Mouse (Mus musculus): ENCODE measurements around the gene Pde8b. TPM values are rescaled to one million over a fixed set of nuclear protein-coding genes. Genes with fewer than 3 reads are reported as not detected.

The Pde8b gene
- 0.52 and 0.66 TPM in 2 replicates for polyA plus RNA-seq (2016; fragmentation: Nextera tagmentation; extraction: Ambion mirVana)

DNA sequence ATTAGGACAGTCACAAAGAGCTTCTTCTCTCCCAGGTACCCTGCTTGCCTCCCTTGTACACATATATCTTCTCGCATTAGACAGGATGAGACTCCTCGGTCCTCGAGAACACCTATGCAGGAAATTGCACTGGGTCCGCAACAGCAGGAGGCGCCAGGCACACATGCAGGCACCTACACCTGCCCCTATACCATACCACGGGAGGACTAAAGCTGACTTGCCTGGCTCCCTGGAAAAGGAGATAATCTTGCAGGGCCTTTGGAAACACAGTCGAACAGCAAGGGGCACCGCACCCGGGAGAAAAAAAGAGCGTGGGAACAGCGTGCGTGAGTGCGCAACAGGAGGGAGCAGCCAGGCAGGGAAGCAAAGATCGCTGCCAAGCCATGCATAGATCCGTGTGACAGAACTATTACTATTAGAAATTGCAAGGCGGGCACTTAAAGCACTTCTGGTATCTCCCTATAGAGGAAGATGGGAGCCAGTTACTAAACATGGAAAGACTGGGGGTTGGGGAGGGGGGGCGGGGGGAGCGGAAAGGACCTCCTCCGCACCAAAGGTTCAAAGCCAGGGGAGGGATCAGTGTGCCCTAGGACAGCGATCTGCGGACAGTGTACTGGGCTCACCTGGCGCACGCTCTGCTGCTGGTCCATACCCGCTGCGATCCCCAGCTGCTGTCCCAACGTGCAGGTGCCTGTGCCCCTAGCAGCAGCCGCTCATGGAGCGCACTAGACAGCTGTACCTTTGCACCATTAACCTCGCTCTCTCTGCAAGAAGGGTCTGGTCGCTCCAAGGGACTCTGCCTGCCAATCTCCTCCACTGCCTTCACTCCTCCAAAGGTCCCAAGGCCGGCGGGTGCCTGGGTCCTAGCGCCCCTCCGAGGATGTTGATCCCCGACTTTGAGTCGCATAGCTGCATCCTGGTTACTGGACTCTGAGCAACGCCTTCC lies at the start of gene Pde8b:
TSS of gene Pde8b (minus strand) at position 826 of the 946 bp plus-strand sequence.
- Histone ChIP-seq H3K4me2 (peak within 1 kb of the TSS; percentile 53), H3K4me3 (peak within 1 kb of the TSS; percentile 8), H3K4me1 (0 out of 2 replicates have a peak, but pooled peaks cover 6% of the 10 kb centered on the region), H3K9ac (no peak within 1 kb of the TSS), H3K27me3 (replicated peaks) (peaks cover 43% of the 10 kb centered on the region), H3K9me3 (replicated peaks) (no peaks in the 10 kb centered on the region), H3K27ac (no peak within 1 kb of the TSS), H3K36me3 (no peaks in the 10 kb centered on the region)
- ATAC-seq, result no peak
- WGBS (ENCODE audit: insufficient replicate concordance), result 8% methylated on average over 37 of the region's 37 CpGs

DNA sequence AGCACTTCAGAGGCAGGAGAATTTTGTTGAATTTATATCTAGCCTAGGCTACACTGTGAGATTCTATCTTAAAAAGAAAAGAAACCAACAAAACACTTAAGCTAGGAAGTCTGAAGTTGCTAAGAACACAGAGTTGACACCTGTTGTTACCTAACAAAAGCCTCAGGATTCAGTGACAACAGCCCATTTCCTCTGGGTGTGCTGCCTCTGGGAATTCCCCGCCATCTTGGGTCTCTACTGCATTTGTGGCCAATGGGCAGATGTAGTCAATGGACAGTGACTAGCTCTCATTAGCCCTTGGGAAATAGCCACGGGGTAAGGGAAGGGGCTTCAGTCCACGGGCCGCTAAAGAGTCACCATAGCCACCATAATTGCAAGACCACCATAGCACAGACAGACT lies 41.8 kb upstream of the Pde8b start:
- no peaks in the 10 kb centered on the region for H3K36me3 ChIP-seq
- no peaks in the 10 kb centered on the region; the same call in 1 of the 2 replicates for H3K27me3 ChIP-seq (replicated peaks)
- no peak for ATAC-seq
- no peak overlapping the region for H3K27ac ChIP-seq
- H3K9ac ChIP-seq, result no peak overlapping the region
- no peak overlapping the region for H3K4me2 ChIP-seq
- WGBS (ENCODE audit: insufficient replicate concordance), result 64% methylated on average over 4 of the region's 4 CpGs
- no peaks in the 10 kb centered on the region for H3K9me3 ChIP-seq (replicated peaks)
- H3K4me3 ChIP-seq, result no peak overlapping the region
- H3K4me1 ChIP-seq, result no peaks in the 10 kb centered on the region

DNA sequence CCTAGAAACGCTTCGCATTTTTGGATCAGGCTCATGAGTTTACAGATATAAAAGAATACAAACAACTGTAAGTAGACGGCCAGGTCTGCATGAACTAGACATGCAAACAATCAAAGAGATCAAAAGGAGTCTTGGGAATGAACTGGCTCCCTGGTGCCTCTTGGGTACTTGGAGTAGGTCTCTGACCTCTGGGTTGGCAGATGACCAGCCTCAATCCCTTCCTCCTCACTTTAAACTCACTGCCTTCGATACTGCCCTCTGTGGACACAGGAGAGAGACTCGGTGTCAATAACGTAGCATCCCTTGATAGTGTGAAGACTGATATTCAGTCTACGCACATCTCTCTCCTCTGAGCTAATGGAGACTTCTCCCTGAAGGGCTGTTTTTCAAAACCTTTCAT lies 37.9 kb upstream of the Pde8b start:
- Histone ChIP-seq H3K4me1 (no peaks in the 10 kb centered on the region), H3K27ac (no peak overlapping the region), H3K9me3 (replicated peaks) (no peaks in the 10 kb centered on the region), H3K4me3 (no peak overlapping the region), H3K27me3 (replicated peaks) (no peaks in the 10 kb centered on the region; the same call in 1 of the 2 replicates), H3K4me2 (no peak overlapping the region), H3K9ac (no peak overlapping the region), H3K36me3 (no peaks in the 10 kb centered on the region)
- ATAC-seq, result no peak
- WGBS (ENCODE audit: insufficient replicate concordance), result 73% methylated on average over 7 of the region's 7 CpGs

DNA sequence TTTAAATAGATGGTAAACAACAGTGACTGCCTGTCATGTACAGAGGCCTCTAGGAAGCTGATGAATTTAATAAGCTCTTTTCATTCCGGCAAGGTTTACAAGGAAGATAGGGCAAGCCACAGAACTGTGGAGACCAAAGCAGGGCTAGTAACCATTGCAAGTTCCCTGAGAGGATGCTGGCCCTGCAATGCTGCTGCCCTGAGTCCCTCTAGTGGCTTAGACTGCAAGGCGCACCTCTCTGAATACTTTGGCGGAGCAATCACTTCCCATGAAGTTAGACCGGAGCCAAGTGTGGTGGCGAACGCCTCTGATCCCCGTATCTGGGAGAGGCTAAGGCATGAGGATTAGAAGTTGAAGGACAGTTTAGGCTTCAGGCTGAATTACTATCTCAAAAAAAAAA lies 36.9 kb upstream of the Pde8b start:
- Histone ChIP-seq H3K9ac (no peak overlapping the region), H3K4me2 (no peak overlapping the region), H3K4me3 (no peak overlapping the region), H3K9me3 (replicated peaks) (no peaks in the 10 kb centered on the region), H3K36me3 (no peaks in the 10 kb centered on the region), H3K27me3 (replicated peaks) (no peaks in the 10 kb centered on the region; the same call in 1 of the 2 replicates), H3K4me1 (no peaks in the 10 kb centered on the region), H3K27ac (no peak overlapping the region)
- WGBS (ENCODE audit: insufficient replicate concordance), result 10% methylated on average over 7 of the region's 7 CpGs
- no peak for ATAC-seq

DNA sequence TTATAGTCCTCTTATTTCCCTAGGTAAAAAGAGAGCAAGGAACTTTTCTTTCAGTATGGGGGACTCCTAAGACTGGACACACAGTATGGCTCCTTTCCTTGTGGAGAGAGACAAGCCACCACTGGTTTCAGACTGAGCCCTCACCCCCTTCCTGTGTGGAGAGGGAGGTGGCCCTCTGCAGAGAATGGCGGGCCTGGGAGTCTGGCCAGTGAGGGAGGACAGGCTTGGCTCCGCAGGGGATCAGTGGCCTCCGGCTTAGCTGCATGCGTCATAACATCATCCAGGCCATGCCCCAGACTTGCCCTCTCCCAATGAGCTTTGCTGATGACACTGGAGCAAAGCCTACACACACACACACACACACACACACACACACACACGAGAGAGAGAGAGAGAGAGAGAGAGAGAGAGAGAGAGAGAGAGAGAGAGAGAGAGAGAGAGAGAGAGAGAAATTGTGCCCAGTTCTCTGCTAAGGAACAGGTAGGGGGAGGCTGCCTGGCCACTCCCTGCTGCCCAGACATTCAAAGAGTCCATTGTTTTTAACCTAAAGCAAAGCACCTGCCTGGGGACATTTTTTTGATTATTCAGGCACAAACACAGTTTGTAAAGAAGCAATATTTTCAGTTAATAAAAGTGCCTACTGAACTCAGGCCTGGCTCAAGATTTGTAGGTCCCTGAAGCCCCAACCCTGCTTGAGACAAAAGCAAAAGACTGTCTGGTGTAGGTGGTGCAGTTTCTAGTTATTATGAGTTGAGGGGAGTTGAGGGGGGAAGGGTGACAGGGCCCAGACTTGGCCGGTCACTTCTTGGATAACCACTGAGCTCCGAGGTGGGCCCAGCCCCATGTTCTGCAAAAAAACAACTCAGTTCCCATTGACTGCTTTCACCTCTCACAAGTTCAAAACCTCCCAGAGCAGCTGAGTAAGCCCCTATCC lies 31.9 kb upstream of the Pde8b start:
- Histone ChIP-seq H3K9ac (no peak overlapping the region), H3K27me3 (replicated peaks) (no peaks in the 10 kb centered on the region), H3K4me1 (no peaks in the 10 kb centered on the region), H3K4me2 (no peak overlapping the region), H3K9me3 (replicated peaks) (no peaks in the 10 kb centered on the region), H3K36me3 (no peaks in the 10 kb centered on the region), H3K4me3 (no peak overlapping the region), H3K27ac (no peak overlapping the region)
- ATAC-seq, result no peak
- 59% methylated on average over 6 of the region's 7 CpGs for WGBS (ENCODE audit: insufficient replicate concordance)

DNA sequence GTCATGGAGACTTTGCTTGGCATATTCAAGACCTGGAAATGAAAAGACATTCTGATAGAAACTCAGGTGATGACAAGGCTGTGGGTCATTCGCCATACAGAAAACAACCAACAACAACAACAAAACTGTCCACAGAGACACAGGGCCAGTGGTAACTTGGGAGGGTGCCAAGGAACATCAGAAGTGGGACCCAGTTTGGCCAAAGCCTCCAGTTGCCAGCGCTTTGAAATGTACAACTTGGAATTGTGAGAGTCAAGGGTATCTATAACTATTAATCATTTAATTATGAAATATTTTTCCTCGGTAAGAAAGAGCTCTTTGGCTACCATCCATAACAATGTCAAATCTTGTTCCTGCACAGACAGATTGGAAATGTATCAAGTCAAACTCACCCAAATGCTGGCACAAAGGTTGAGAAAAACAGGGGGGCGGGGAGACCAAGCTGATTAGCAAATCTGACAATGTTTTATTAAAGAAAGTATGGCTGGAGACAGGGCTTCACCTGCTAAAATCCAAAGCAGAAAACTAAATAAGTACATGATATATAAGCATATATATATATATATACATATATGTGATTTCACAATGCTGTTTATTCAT lies 28.4 kb upstream of the Pde8b start:
- Histone ChIP-seq H3K4me2 (no peak overlapping the region), H3K9me3 (replicated peaks) (no peaks in the 10 kb centered on the region), H3K27me3 (replicated peaks) (no peaks in the 10 kb centered on the region), H3K9ac (no peak overlapping the region), H3K4me1 (no peaks in the 10 kb centered on the region), H3K36me3 (no peaks in the 10 kb centered on the region), H3K27ac (no peak overlapping the region), H3K4me3 (no peak overlapping the region)
- 68% methylated on average over 4 of the region's 4 CpGs for WGBS (ENCODE audit: insufficient replicate concordance)
- no peak for ATAC-seq

DNA sequence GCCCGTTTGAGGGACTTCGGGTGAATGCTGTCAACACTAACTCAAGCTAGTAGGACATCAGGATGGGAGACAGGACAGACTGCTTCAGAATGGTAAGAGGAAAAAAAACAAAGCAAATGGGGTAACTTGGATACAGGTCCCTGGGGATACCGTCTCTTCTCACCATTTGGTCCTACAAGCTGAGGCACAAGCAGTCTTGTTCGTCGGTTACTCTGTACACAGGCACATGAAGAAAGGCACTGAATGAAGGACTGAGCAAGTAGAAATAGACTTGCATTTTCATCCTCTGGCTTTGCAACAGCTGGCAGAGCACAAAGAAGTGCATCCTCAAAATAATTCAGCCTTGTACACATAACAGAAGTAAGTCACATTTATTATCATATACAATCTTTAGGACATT lies 14.6 kb upstream of the Pde8b start:
- Histone ChIP-seq H3K9me3 (replicated peaks) (no peaks in the 10 kb centered on the region), H3K36me3 (no peaks in the 10 kb centered on the region), H3K9ac (no peak overlapping the region), H3K27me3 (replicated peaks) (no peaks in the 10 kb centered on the region), H3K4me3 (no peak overlapping the region), H3K4me1 (0 out of 2 replicates have a peak, but pooled peaks cover 4% of the 10 kb centered on the region), H3K27ac (no peak overlapping the region), H3K4me2 (no peak overlapping the region)
- no peak for ATAC-seq
- WGBS (ENCODE audit: insufficient replicate concordance), result 69% methylated on average over 5 of the region's 5 CpGs

DNA sequence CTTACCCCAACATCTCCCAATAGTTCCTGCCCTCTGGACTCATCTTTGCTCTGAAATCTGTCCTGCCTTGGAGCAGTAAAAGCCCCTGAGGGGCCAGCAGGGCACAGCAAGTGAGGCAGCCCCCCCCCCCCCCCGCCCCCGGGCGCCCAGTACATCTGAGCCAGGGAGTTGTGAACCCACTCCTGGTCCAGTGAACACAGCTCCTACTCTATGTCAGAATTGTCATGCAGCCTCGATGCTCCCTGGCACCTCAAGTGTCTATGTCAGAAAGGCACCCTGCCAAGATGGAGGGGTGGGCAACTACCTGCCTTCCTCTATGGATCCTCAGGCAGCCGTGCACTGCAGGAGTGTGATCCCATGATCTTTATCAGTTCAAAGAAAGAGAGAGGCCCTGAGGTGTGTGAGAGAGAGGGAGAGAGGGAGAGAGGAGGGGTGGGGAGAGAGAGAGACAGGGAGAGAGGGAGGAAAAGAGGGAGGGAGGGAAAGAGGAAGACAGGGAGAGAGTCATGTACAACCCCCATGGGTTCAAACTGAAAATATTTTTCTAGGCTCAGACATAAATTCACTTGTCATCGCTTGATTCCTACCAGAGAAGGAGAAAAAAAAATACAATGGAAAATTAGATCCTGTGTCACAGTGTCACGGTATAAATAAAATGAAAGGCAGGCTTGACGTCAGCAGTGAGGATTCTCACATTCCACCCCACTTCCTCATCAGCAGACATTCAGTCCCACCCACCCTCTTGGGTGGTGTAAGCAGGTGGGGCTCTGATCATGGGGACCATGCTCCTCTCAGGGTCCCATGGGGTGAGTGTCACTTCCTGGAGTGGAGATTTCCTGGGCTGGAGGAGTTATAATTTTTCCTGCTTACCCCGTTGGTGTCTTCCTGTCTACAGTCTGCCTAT lies 11.0 kb upstream of the Pde8b start:
- 0 out of 2 replicates have a peak, but pooled peaks cover 4% of the 10 kb centered on the region for H3K4me1 ChIP-seq
- H3K9me3 ChIP-seq (replicated peaks), result no peaks in the 10 kb centered on the region
- ATAC-seq, result no peak
- no peak overlapping the region for H3K4me2 ChIP-seq
- H3K9ac ChIP-seq, result no peak overlapping the region
- 59% methylated on average over 9 of the region's 9 CpGs for WGBS (ENCODE audit: insufficient replicate concordance)
- H3K27me3 ChIP-seq (replicated peaks), result no peaks in the 10 kb centered on the region
- no peaks in the 10 kb centered on the region for H3K36me3 ChIP-seq
- no peak overlapping the region for H3K4me3 ChIP-seq
- H3K27ac ChIP-seq, result no peak overlapping the region

DNA sequence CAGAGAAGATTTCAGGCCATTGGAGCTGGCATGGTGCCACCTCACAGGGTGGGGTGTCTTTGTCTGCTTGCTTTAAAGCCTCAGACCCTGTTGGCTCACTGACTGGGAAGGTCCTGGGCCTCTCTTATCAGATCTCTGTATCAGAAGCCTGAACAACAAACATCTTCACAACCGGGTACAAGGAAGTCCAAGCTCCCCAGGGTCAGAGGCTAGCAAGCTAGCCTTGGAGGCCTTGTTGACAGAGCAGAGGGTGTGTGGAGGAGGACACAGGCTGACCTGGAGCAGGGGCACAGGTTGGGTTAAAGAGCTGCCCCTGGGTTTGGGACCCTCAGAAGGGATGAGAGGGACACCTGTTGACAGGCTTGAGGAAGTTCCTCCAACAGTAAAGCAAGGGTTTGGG lies 10.3 kb upstream of the Pde8b start:
- Histone ChIP-seq H3K9ac (no peak overlapping the region), H3K4me3 (no peak overlapping the region), H3K27me3 (replicated peaks) (no peaks in the 10 kb centered on the region), H3K36me3 (no peaks in the 10 kb centered on the region), H3K4me1 (0 out of 2 replicates have a peak, but pooled peaks cover 4% of the 10 kb centered on the region), H3K9me3 (replicated peaks) (no peaks in the 10 kb centered on the region), H3K27ac (no peak overlapping the region), H3K4me2 (no peak overlapping the region)
- whole genome bisulfite sequencing (ENCODE audit: insufficient replicate concordance), result 18% methylated on average over 1 of the region's 1 CpGs
- no peak for ATAC-seq

DNA sequence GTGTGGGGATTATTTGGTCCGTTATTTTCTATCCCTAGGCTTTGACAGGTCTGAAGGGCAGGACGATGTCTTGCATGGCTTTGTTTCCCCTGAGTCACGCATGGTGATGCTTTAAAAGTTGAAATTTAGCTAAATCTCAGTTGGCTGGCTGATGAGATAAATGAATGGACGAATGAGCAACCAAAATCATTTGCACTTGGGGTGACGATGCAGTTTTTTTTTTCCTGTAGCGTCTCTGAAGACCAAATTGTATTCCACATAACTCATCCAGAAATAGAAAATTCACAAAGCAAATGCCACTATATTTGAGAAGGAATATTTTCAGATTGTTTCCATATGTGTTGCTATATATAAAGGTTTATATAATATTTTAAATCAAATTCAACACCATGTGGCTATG lies 6.9 kb upstream of the Pde8b start:
- 72% methylated on average over 6 of the region's 6 CpGs for WGBS (ENCODE audit: insufficient replicate concordance)
- H3K4me1 ChIP-seq, result 0 out of 2 replicates have a peak, but pooled peaks cover 4% of the 10 kb centered on the region
- H3K9me3 ChIP-seq (replicated peaks), result no peaks in the 10 kb centered on the region
- no peak overlapping the region for H3K4me2 ChIP-seq
- no peak overlapping the region for H3K27ac ChIP-seq
- no peaks in the 10 kb centered on the region for H3K36me3 ChIP-seq
- no peak overlapping the region for H3K9ac ChIP-seq
- no peak overlapping the region for H3K4me3 ChIP-seq
- no peak for ATAC-seq
- 0 out of 2 replicates have a peak, but pooled peaks cover 4% of the 10 kb centered on the region for H3K27me3 ChIP-seq (replicated peaks)

DNA sequence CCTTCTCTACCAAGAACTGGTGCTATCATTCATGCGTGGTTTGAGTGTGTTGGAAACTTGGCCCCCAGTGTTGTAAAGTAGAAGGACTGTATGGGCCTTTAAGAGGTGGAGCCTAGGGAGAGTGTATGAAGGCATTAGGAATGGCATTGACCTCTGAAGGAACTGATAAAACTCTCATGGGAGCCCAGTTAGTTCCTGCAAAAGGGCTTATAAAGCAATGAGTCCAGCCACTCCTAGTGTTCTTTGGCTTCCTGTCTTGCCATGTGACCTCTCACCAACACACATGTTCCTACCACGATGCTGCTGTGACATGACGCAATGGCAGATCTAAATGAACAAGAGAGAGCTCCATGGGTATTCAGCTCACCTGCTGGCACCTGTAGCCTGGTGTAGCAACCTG lies 4.9 kb upstream of the Pde8b start:
- H3K9ac ChIP-seq, result no peak overlapping the region
- no peak for ATAC-seq
- no peaks in the 10 kb centered on the region for H3K36me3 ChIP-seq
- H3K9me3 ChIP-seq (replicated peaks), result no peaks in the 10 kb centered on the region
- no peak overlapping the region for H3K27ac ChIP-seq
- H3K4me3 ChIP-seq, result no peak overlapping the region
- WGBS (ENCODE audit: insufficient replicate concordance), result 71% methylated on average over 3 of the region's 3 CpGs
- no peak overlapping the region for H3K4me2 ChIP-seq
- peaks cover 24% of the 10 kb centered on the region for H3K27me3 ChIP-seq (replicated peaks)
- no peaks in the 10 kb centered on the region for H3K4me1 ChIP-seq

Data from liver, embryonic 12.5 days (tissue).